Mouse (Mus musculus) thymus, adult 2 months (tissue): ENCODE data around the gene Zranb3.

Experiments
- CTCF ChIP-seq: fragments of 200-500 bp; IDR thresholded peaks from 2 replicates; pipeline ENCODE4 v1.5.1; 2012; ENCODE audit warnings: mild to moderate bottlenecking, control low read depth, low read length, moderate library complexity, borderline replicate concordance; ENCODE audit not compliant: control insufficient read depth, poor library complexity, insufficient read depth; ENCODE audit errors: extremely low read depth
- POLR2A ChIP-seq: fragments of 200-500 bp; IDR thresholded peaks from 2 replicates; pipeline ENCODE4 v1.6.1; 2012; ENCODE audit warnings: mild to moderate bottlenecking, low read length, control low read depth, moderate library complexity; ENCODE audit not compliant: control insufficient read depth, poor library complexity, insufficient read depth; ENCODE audit errors: extremely low read depth

GRCm38 (mm10) chr1:128016035-128016492 lies 86.8 kb downstream of the Zranb3 start:
- TF ChIP-seq POLR2A (no peak), CTCF (no peak)
